ENCODE assay signal across 8 mouse cellular contexts in genomic region chr6:8996301-8996943, GRCm38 (mm10). TPM values are rescaled to one million over a fixed set of nuclear protein-coding genes. Genes with fewer than 3 reads are reported as not detected.
DNase-seq lines count a peak whose midpoint lies in the region; ATAC-seq lines count a peak whose summit lies in the region.

No protein-coding gene starts in this region.

- 72% methylated on average over 12 of the region's 12 CpGs for WGBS in forebrain, embryonic 14.5 days
- WGBS in forebrain, embryonic 12.5 days: 79% methylated on average over 12 of the region's 12 CpGs
- WGBS in intestine, embryonic 16.5 days: 53% methylated on average over 12 of the region's 12 CpGs

- no peaks in the 10 kb centered on the region for H3K27me3 ChIP-seq in forebrain, embryonic 14.5 days (replicated peaks; ENCODE audit: control insufficient read depth, insufficient read depth, low read length)
- no peaks in the 10 kb centered on the region for H3K27me3 ChIP-seq in forebrain, embryonic 12.5 days
- no peaks in the 10 kb centered on the region for H3K27me3 ChIP-seq in intestine, embryonic 16.5 days (replicated peaks; ENCODE audit: control insufficient read depth, insufficient read depth, low read length)

- H3K9ac ChIP-seq in forebrain, embryonic 14.5 days (ENCODE audit: low read length): no peak overlapping the region
- H3K9ac ChIP-seq in forebrain, embryonic 12.5 days: no peak overlapping the region
- H3K9ac ChIP-seq in intestine, embryonic 16.5 days (ENCODE audit: low read depth, low read length): no peak overlapping the region

- peak; percentile 9 for DNase-seq in forebrain, embryonic 14.5 days (ENCODE audit: low spot score)
- DNase-seq in Muller cell, postnatal 12 days (ENCODE audit: inconsistent ontology term): peak; percentile 21
- peak; percentile 13 to 39 for DNase-seq in gastrocnemius, adult 8-10 months (ENCODE audit: low spot score in 2 of 2)
- peak; percentile 24 for DNase-seq in lung, postnatal 10 days
- DNase-seq in thymus, postnatal 10 days (ENCODE audit: low spot score in 2 of 2): no peak
- no peak for DNase-seq in spleen, adult 12 weeks (ENCODE audit: low spot score)

- no peak overlapping the region for H3K27ac ChIP-seq in forebrain, embryonic 14.5 days (ENCODE audit: low read depth, low read length)
- no peak overlapping the region for H3K27ac ChIP-seq in forebrain, embryonic 12.5 days
- H3K27ac ChIP-seq in intestine, embryonic 16.5 days (ENCODE audit: low read length): no peak overlapping the region

- no peak overlapping the region for H3K4me3 ChIP-seq in forebrain, embryonic 14.5 days (ENCODE audit: low read depth, low read length)
- H3K4me3 ChIP-seq in forebrain, embryonic 12.5 days (replicated peaks): no peak overlapping the region
- no peak overlapping the region for H3K4me3 ChIP-seq in intestine, embryonic 16.5 days (ENCODE audit: low read length)

- H3K9me3 ChIP-seq in forebrain, embryonic 14.5 days (replicated peaks; ENCODE audit: control insufficient read depth, low read length): no peaks in the 10 kb centered on the region
- no peaks in the 10 kb centered on the region for H3K9me3 ChIP-seq in forebrain, embryonic 12.5 days
- H3K9me3 ChIP-seq in intestine, embryonic 16.5 days (ENCODE audit: control insufficient read depth, low read length): no peaks in the 10 kb centered on the region

- H3K36me3 ChIP-seq in forebrain, embryonic 14.5 days (ENCODE audit: control insufficient read depth, insufficient read depth, low read length): no peaks in the 10 kb centered on the region
- H3K36me3 ChIP-seq in forebrain, embryonic 12.5 days (replicated peaks): no peaks in the 10 kb centered on the region
- H3K36me3 ChIP-seq in intestine, embryonic 16.5 days (ENCODE audit: control insufficient read depth, insufficient read depth, low read length): no peaks in the 10 kb centered on the region

- ATAC-seq in forebrain, embryonic 14.5 days: no peak
- no peak for ATAC-seq in forebrain, embryonic 12.5 days (ENCODE audit: low FRiP score)
- no peak for ATAC-seq in intestine, embryonic 16.5 days

- H3K4me2 ChIP-seq in forebrain, embryonic 14.5 days (ENCODE audit: low read length): no peak overlapping the region
- H3K4me2 ChIP-seq in forebrain, embryonic 12.5 days: no peak overlapping the region
- no peak overlapping the region for H3K4me2 ChIP-seq in intestine, embryonic 16.5 days (ENCODE audit: low read depth, low read length)

- H3K4me1 ChIP-seq in forebrain, embryonic 14.5 days (ENCODE audit: control insufficient read depth, insufficient read depth, low read length): no peaks in the 10 kb centered on the region
- H3K4me1 ChIP-seq in forebrain, embryonic 12.5 days: no peaks in the 10 kb centered on the region
- H3K4me1 ChIP-seq in intestine, embryonic 16.5 days (ENCODE audit: control insufficient read depth, insufficient read depth, low read length): no peaks in the 10 kb centered on the region

RNA-seq across cellular contexts. Expression of gene Nxph1, which starts 48.2 kb away (rescaled TPM):
- polyA plus RNA-seq in forebrain, embryonic 14.5 days (2014; fragmentation: Nextera tagmentation; extraction: Ambion mirVana): 37.5 and 44.9 TPM in 2 replicates
- polyA plus RNA-seq in forebrain, embryonic 12.5 days (2016; fragmentation: Nextera tagmentation; extraction: Ambion mirVana): 12.8 TPM in 2 replicates
- total RNA-seq in gastrocnemius, adult 8-10 months (2022): not detected
- 0.11 and 0.34 TPM in 2 replicates for polyA plus RNA-seq in intestine, embryonic 16.5 days (2015; fragmentation: Nextera tagmentation; extraction: Ambion mirVana)

Comparison
In these comparisons a context has a peak if more than half of its experiments do, and no peak if none do; other contexts are left out.
1. DNase-seq: peak in forebrain, embryonic 14.5 days (single experiment), Muller cell, postnatal 12 days (single experiment), gastrocnemius, adult 8-10 months (2 of 2) and lung, postnatal 10 days (single experiment); none in thymus, postnatal 10 days (0 of 2) and spleen, adult 12 weeks (single experiment).
2. RNA of gene Nxph1, which starts 48.2 kb away (polyA plus RNA-seq): 37.5 to 44.9 TPM in forebrain, embryonic 14.5 days and 12.8 TPM in forebrain, embryonic 12.5 days; 0.11 to 0.34 TPM in intestine, embryonic 16.5 days; every median in the first group is over 10 times any median in the second.